Mouse (Mus musculus) cerebellum, postnatal 10 days (tissue): Measurements from ENCODE around the gene Olfr881.

Experiments
- DNase-seq, 2 experiments: peaks; one replicate each; pipeline ENCODE4 v3.0.0; 2021; ENCODE audit warnings: mixed read lengths in 2 of 2

Olfr881 gene

GRCm38 (mm10) chr9:37991525-37991924 is at the start of gene Olfr881:
Gene Olfr881 (plus strand): TSS chr9:37991825.
- DNase-seq, result no peak

- peak in 1 of 2 experiments; percentile 1 for DNase-seq
These were observed 7.1 kb downstream of the Olfr881 start for GRCm38 (mm10) chr9:37998581-37999204.

GRCm38 (mm10) chr9:38000021-38000420 is 8.4 kb downstream of the Olfr881 start:
- DNase-seq, result no peak

- no peak for DNase-seq
These were observed 33.9 kb downstream of the Olfr881 start, which contains the start of gene Olfr883 for GRCm38 (mm10) chr9:38025508-38025907. Gene Olfr883 (plus strand): TSS chr9:38025808.
